Mouse (Mus musculus): ENCODE measurements around the gene S100a16. TPM values are rescaled to one million over a fixed set of nuclear protein-coding genes. Genes with fewer than 3 reads are reported as not detected.
A peak's percentile ranks its signal among the peaks of the same experiment; 100 is the strongest.

S100a16 gene
- polyA plus RNA-seq, 1 experiment = 210 TPM

DNA sequence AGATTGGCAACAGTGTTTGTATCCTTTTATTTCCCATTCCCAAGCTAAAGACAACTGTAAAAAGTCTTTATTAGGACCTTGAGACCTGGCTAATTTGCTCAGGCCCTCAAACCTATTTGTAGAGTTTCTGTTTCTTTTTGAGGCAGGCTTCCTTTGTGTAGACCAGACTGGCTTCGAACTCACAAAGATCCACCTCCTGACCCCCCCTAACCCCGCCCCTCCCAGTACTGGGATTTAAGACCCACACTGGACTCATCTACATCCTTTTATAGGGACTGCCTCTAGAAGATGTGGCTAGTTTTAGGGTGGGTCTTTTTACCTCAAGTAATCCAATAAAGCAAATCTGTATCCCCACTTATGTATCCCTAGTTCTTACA is 27.3 kb upstream of the S100a16 start:
- Histone ChIP-seq H3K27me3 (ENCODE audit: control insufficient read depth, insufficient read depth, insufficient read length) (no peaks in the 10 kb centered on the region), H3K36me3 (ENCODE audit: control insufficient read depth, insufficient read depth) (peaks cover 30% of the 10 kb centered on the region), H3K4me3 (peak overlapping the region; percentile 91), H3ac (ENCODE audit: control insufficient read depth, insufficient read length) (peak overlapping the region; percentile 65), H3K79me2 (ENCODE audit: control insufficient read depth, insufficient read depth) (peaks cover 43% of the 10 kb centered on the region), H3K4me2 (ENCODE audit: low read depth) (peak overlapping the region; percentile 92)
- TF ChIP-seq MYOG (IDR thresholded peaks at IDR 0.05; ENCODE audit: control insufficient read depth in 1 of 3, insufficient read depth in 1 of 3, insufficient read length in 2 of 3, low read depth in 2 of 3) = no peak

DNA sequence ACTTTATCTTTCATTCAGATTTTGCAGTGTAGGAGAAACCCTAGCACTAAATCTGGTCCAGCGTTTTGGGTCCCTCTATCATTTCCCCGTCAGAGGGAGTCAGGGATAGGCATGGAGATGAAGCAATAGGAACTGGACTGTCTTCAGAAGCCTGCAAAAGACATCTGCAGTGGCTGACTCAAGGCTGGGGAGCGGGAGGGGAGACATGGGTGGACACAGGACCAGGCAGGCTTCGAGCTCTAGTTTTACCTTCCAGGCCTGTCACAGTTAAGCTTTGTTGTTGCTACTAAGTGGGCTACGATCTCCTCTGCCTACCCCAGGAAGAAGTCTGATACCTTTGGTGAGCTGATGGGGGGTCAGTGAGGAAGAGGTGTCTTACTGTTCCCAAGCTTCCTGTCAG is 24.8 kb upstream of the S100a16 start:
- TF ChIP-seq REST (IDR thresholded peaks at IDR 0.05; ENCODE audit: insufficient read depth, insufficient read length) (no peak), POLR2A (IDR thresholded peaks at IDR 0.05; ENCODE audit: insufficient read length, low read depth) (no peak), E2F4 (IDR thresholded peaks at IDR 0.05; ENCODE audit: insufficient read depth) (no peak)
- H3K4me2 ChIP-seq (ENCODE audit: low read depth) = no peak overlapping the region
- H3ac ChIP-seq (ENCODE audit: control insufficient read depth, insufficient read length) = no peak overlapping the region
- H3K79me2 ChIP-seq (ENCODE audit: control insufficient read depth, insufficient read depth) = peaks cover 19% of the 10 kb centered on the region
- H3K27me3 ChIP-seq (ENCODE audit: control insufficient read depth, insufficient read depth, insufficient read length) = no peaks in the 10 kb centered on the region
- H3K36me3 ChIP-seq (ENCODE audit: control insufficient read depth, insufficient read depth) = peaks cover 5% of the 10 kb centered on the region
- no peak overlapping the region for H3K4me3 ChIP-seq

DNA sequence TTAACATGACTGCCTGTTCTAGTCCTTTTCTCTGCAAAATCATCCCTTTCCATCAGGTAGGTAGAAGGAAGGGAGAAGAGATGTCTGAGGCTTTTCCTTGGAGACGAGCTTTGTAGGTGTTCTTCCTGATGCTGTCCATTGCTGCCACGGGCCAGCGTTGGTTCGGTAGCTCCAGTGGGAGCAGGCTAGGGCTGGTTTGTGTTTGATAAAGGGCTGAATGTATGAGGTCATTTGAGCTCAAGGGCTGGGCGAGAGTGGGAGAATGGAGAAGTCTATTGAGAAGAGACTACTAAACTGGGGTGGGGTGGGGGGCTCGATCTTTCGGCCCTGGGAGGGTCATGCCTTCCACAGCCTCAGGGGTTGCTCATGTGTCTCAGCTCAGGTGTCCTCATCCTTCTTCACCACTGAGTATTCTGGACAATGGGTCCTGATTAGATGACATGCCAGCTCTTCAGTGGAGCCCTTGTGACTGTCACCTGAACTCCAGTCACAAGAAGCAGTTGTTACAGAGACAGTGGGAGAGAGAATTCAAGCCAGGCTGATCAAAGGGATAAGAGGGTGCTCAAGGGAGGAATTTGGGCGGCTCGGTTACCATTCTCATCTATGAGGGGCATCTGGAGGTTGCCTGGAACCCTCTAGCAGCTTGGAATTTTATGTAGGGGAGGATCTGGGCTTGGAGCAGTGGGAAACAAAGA is 24.0 kb upstream of the S100a16 start:
- H3K4me2 ChIP-seq (ENCODE audit: low read depth) = peak overlapping the region; percentile 96
- H3K79me2 ChIP-seq (ENCODE audit: control insufficient read depth, insufficient read depth) = peaks cover 10% of the 10 kb centered on the region
- peak overlapping the region; percentile 64 for H3ac ChIP-seq (ENCODE audit: control insufficient read depth, insufficient read length)
- H3K4me3 ChIP-seq = peak overlapping the region; percentile 52
- H3K36me3 ChIP-seq (ENCODE audit: control insufficient read depth, insufficient read depth) = no peaks in the 10 kb centered on the region
- TF ChIP-seq MAX (IDR thresholded peaks at IDR 0.05; ENCODE audit: low read depth) = no peak
- no peak for TF ChIP-seq TCF3 (IDR thresholded peaks at IDR 0.05; ENCODE audit: insufficient read length, low read depth)
- no peak for TF ChIP-seq REST (IDR thresholded peaks at IDR 0.05; ENCODE audit: insufficient read depth, insufficient read length)
- no peak for TF ChIP-seq SRF (IDR thresholded peaks at IDR 0.05; ENCODE audit: control insufficient read depth, insufficient read length, low read depth)
- TF ChIP-seq MYOD1 (IDR thresholded peaks at IDR 0.05; ENCODE audit: control insufficient read depth in 1 of 3, insufficient read length in 2 of 3, low read depth in 2 of 3) = no peak
- no peak for TF ChIP-seq POLR2AphosphoS2 (IDR thresholded peaks at IDR 0.05; ENCODE audit: insufficient read length, low read depth)
- no peak for TF ChIP-seq TCF12 (IDR thresholded peaks at IDR 0.05; ENCODE audit: insufficient read depth, poor library complexity, severe bottlenecking)
- H3K27me3 ChIP-seq (ENCODE audit: control insufficient read depth, insufficient read depth, insufficient read length) = no peaks in the 10 kb centered on the region

DNA sequence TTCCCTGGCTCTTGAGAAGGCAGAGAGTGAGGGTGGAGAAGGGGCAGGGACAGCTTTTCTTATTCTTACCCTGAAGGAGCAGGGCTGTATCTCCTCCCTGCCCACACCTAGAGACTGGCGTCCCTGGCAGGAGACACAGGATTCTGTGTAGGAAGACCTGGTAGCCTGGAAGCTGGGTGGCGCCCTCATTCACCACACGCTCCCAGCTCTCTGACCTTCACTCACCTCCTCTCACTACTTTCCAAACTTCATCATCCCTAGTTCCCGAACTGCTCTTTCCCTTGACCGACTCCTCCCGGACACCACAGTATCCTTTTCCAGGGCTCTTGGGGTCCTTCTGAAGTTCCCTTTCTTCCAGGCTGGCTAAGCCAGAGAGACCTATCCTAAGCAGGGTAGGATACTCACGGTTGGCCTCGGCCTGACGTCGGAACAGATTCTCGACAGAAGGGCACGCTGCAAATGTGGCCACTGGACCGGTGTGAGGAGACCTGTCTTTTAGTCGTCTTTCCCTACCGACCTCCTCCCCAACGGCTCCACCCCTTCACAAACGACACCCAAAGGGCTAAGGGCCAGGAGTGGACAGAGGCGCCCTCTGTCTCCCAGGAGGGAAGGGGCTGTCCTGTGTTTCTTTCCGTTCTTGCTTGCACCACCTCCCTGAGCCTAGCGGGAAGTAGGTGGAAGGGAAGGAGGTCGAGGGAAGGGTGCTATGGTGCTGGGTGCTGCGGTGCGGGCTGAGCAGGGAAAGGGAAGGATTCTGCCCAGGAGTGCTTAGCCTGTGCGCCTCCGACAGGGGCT is 23.1 kb upstream of the S100a16 start, which contains the start of the genes S100a1 and S100a13:
Gene S100a1 (minus strand): TSS at position 597 of the 795 bp plus-strand sequence.
Gene S100a13 (plus strand): TSS at position 640 of the 795 bp plus-strand sequence.
- Histone ChIP-seq H3K36me3 (ENCODE audit: control insufficient read depth, insufficient read depth) (no peaks in the 10 kb centered on the region), H3K27me3 (ENCODE audit: control insufficient read depth, insufficient read depth, insufficient read length) (no peaks in the 10 kb centered on the region), H3K4me3 (peak within 1 kb of the TSS; percentile 52), H3K4me2 (ENCODE audit: low read depth) (peak within 1 kb of the TSS; percentile 96), H3ac (ENCODE audit: control insufficient read depth, insufficient read length) (peak within 1 kb of the TSS; percentile 64), H3K79me2 (ENCODE audit: control insufficient read depth, insufficient read depth) (peaks cover 1% of the 10 kb centered on the region)
- TF ChIP-seq USF1 (IDR thresholded peaks at IDR 0.05; ENCODE audit: low read depth) = no peak
- no peak for TF ChIP-seq MYOD1 (IDR thresholded peaks at IDR 0.05; ENCODE audit: control insufficient read depth in 1 of 3, insufficient read length in 2 of 3, low read depth in 2 of 3)
- TF ChIP-seq SRF (IDR thresholded peaks at IDR 0.05; ENCODE audit: control insufficient read depth, insufficient read length, low read depth) = no peak
- no peak for TF ChIP-seq REST (IDR thresholded peaks at IDR 0.05; ENCODE audit: insufficient read depth, insufficient read length)
- no peak for TF ChIP-seq POLR2AphosphoS2 (IDR thresholded peaks at IDR 0.05; ENCODE audit: insufficient read length, low read depth)
- no peak for TF ChIP-seq TCF12 (IDR thresholded peaks at IDR 0.05; ENCODE audit: insufficient read depth, poor library complexity, severe bottlenecking)
- no peak for TF ChIP-seq CEBPB (IDR thresholded peaks at IDR 0.05; ENCODE audit: insufficient read depth, poor library complexity, severe bottlenecking)
- TF ChIP-seq E2F4 (IDR thresholded peaks at IDR 0.05; ENCODE audit: insufficient read depth) = no peak
- TF ChIP-seq POLR2A (IDR thresholded peaks at IDR 0.05; ENCODE audit: insufficient read length, low read depth) = peak; percentile 66
- TF ChIP-seq MYOG (IDR thresholded peaks at IDR 0.05; ENCODE audit: control insufficient read depth in 1 of 3, insufficient read depth in 1 of 3, insufficient read length in 2 of 3, low read depth in 2 of 3) = peak in 1 of 3 experiments; percentile 16
- no peak for TF ChIP-seq TCF3 (IDR thresholded peaks at IDR 0.05; ENCODE audit: insufficient read length, low read depth)

DNA sequence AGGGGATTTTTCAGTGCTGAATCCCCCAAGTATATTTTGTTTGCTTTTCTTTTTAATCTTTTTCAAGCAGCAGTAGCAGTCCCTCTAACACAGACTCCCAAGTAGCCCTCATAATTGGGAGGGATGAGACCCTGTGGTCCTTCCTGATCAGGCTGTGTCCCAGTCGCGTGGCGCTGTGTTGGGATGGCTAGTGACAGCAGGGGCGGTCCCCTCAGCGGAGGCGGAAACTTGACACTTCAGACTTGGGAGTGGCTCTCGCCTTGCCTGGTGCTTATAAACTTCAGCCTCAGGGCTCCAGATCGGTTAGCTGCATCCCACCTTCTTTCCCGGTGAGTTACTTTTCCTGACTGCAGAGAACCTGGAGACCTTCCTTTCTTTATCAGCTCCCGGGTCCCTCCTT is 22.4 kb upstream of the S100a16 start:
- Histone ChIP-seq H3K4me3 (peak overlapping the region; percentile 52), H3K36me3 (ENCODE audit: control insufficient read depth, insufficient read depth) (no peaks in the 10 kb centered on the region), H3K4me2 (ENCODE audit: low read depth) (peak overlapping the region; percentile 96), H3ac (ENCODE audit: control insufficient read depth, insufficient read length) (peak overlapping the region; percentile 64), H3K79me2 (ENCODE audit: control insufficient read depth, insufficient read depth) (no peaks in the 10 kb centered on the region), H3K27me3 (ENCODE audit: control insufficient read depth, insufficient read depth, insufficient read length) (no peaks in the 10 kb centered on the region)
- TF ChIP-seq POLR2A (IDR thresholded peaks at IDR 0.05; ENCODE audit: insufficient read length, low read depth) = peak; percentile 74
- TF ChIP-seq CEBPB (IDR thresholded peaks at IDR 0.05; ENCODE audit: insufficient read depth, poor library complexity, severe bottlenecking) = no peak
- TF ChIP-seq POLR2AphosphoS2 (IDR thresholded peaks at IDR 0.05; ENCODE audit: insufficient read length, low read depth) = peak; percentile 74
- no peak for TF ChIP-seq USF1 (IDR thresholded peaks at IDR 0.05; ENCODE audit: low read depth)
- TF ChIP-seq MYOD1 (IDR thresholded peaks at IDR 0.05; ENCODE audit: control insufficient read depth in 1 of 3, insufficient read length in 2 of 3, low read depth in 2 of 3) = no peak
- peak; percentile 67 for TF ChIP-seq MAX (IDR thresholded peaks at IDR 0.05; ENCODE audit: low read depth)
- no peak for TF ChIP-seq TCF3 (IDR thresholded peaks at IDR 0.05; ENCODE audit: insufficient read length, low read depth)
- no peak for TF ChIP-seq MYOG (IDR thresholded peaks at IDR 0.05; ENCODE audit: control insufficient read depth in 1 of 3, insufficient read depth in 1 of 3, insufficient read length in 2 of 3, low read depth in 2 of 3)
- no peak for TF ChIP-seq TCF12 (IDR thresholded peaks at IDR 0.05; ENCODE audit: insufficient read depth, poor library complexity, severe bottlenecking)
- TF ChIP-seq REST (IDR thresholded peaks at IDR 0.05; ENCODE audit: insufficient read depth, insufficient read length) = no peak
- no peak for TF ChIP-seq E2F4 (IDR thresholded peaks at IDR 0.05; ENCODE audit: insufficient read depth)
- no peak for TF ChIP-seq SRF (IDR thresholded peaks at IDR 0.05; ENCODE audit: control insufficient read depth, insufficient read length, low read depth)

Measured in myocyte (in vitro differentiated cells).